Mouse (Mus musculus): ENCODE measurements around the gene Rph3al. TPM values are rescaled to one million over a fixed set of nuclear protein-coding genes. Genes with fewer than 3 reads are reported as not detected.

Rph3al gene
- polyA plus RNA-seq, 1 experiment from 2014 or later = 14.4 TPM

DNA sequence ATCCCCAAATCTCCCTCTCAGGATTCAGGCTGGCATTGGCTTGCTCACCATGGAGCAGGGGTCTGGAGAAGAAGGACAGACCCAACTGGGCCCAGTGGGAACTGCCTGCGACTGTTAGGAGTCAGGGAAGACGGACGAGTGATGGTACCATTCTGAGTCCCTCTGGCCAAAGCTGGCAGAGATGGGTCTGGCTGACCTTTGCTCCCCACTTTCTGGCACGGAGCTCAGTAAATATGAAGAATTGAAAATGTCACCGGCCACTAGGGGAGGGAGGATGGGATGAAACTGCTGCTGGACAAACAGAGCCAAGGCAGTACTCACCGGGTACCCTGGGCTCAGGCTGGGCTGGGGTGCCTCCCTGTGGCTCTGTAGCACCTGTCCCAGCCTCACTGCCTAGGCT is 105.1 kb downstream of the Rph3al start:
- ChIA-PET POLR2A (no interaction called here), CTCF (no interaction called here)
- in situ Hi-C loops (cut with MboI; ENCODE audit: low pct_unique_long_range_greater_than_20kb) = no loop called here
- no peak for DNase-seq (ENCODE audit: low read depth, low spot score)
- no peaks in the 10 kb centered on the region for H3K27me3 ChIP-seq
- ATAC-seq = no peak
- TF ChIP-seq CTCF (IDR thresholded peaks at IDR 0.05) = no peak

DNA sequence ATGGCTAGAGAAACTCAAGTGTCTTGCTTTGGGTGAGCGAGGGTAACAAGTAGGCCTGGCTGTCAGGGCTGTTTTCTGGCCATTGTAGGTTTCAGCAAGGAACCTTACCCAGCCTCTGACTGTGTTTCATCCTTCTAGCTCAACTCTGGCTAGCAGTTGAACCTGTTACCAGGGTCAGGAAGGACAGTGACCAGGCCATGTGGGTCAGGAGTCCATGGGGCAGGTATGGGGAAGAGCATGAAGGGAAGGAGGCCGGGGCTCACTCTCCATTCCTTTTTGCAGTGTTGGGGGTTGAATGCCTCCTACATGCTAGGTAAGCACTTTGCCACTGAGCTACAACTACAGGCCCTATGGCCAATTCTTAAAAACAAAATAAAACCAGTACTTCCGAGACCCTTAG is 107.8 kb downstream of the Rph3al start:
- no peak for TF ChIP-seq CTCF (IDR thresholded peaks at IDR 0.05)
- POLR2A ChIA-PET = interaction anchor here (0.6 kb wide), 1 partner anchor 90 kb away, joined by 3 read pairs; no protein-coding TSS in a partner anchor
- no peak for DNase-seq (ENCODE audit: low read depth, low spot score)
- in situ Hi-C loops (cut with MboI; ENCODE audit: low pct_unique_long_range_greater_than_20kb) = no loop called here
- CTCF ChIA-PET = no interaction called here
- no peak for ATAC-seq
- no peaks in the 10 kb centered on the region for H3K27me3 ChIP-seq

DNA sequence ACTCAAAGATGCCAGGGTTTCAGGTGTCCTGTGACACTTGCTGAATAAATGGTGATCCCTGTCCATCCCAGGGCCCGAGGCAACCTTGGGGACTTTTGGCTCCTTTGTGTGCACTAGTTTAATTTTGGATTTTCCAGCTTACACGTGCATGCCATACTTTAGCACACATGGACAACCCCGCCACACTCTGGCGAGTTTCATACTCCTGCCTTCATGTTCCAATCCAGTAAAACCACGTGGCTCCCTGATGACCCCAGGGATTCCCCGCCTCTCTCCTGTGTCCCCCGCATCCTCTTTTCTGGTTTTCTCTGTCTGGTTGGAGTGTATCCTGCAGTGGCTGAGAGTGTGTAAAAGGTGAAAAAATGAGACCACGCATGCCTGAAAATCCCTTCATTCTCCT is 110.8 kb downstream of the Rph3al start:
- in situ Hi-C loops (cut with MboI; ENCODE audit: low pct_unique_long_range_greater_than_20kb) = no loop called here
- CTCF ChIA-PET = no interaction called here
- TF ChIP-seq CTCF (IDR thresholded peaks at IDR 0.05) = no peak
- ATAC-seq (no peak), DNase-seq (ENCODE audit: low read depth, low spot score) (no peak)
- POLR2A ChIA-PET = no interaction called here
- peaks cover 11% of the 10 kb centered on the region for H3K27me3 ChIP-seq

DNA sequence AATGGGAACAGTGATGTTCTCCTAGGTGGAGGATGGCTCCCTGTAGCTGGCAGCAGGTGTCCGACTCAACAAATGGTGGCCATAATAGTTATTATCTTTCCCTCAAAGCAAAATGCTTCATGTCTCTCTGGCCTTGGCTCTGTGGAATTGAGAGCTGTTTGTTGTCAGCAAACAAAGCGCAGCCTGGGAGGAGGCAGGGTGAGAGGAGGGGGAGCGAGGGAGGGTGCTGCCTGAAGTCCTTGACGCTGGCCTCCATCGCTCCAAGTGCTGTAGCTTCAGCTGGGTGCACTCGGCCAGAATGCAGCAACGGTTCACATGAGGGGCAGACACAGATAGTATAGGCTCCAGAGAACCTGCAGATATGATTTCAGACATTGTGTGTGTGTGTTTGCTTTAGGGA is 114.7 kb downstream of the Rph3al start:
- DNase-seq (ENCODE audit: low read depth, low spot score) = no peak
- POLR2A ChIA-PET = no interaction called here

DNA sequence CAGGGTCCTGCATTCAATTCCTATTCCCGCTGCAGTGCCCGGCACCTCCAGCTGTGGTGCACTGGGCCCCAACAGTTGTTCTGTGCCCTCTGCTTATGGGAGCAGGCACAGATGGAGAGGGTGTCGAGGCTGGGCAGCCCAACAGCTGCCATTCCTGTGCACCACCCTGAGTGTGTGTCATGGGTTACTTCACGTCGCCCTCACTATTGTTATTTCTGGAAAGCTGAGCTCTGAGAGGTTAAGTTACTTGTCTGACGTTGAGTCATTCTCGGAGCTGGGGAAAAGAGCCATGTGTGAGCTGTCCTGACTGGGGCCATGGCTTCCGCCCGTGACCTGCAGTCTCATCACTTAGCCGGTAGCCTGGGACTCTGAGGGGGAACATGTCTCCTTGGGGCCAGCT is 125.1 kb downstream of the Rph3al start:
- H3K27me3 ChIP-seq = no peaks in the 10 kb centered on the region
- DNase-seq (ENCODE audit: low read depth, low spot score) = no peak
- in situ Hi-C loops (cut with MboI; ENCODE audit: low pct_unique_long_range_greater_than_20kb) = no loop called here
- CTCF ChIA-PET = interaction anchor here (1.3 kb wide), 1 partner anchor 9 kb away, joined by 5 read pairs; no protein-coding TSS in a partner anchor
- POLR2A ChIA-PET = no interaction called here
- no peak for TF ChIP-seq CTCF (IDR thresholded peaks at IDR 0.05)
- ATAC-seq = peak; percentile 11

More for the DNA sequence above, 114.7 kb downstream of the Rph3al start:
- no peak for TF ChIP-seq CTCF (IDR thresholded peaks at IDR 0.05)
- peaks cover 11% of the 10 kb centered on the region for H3K27me3 ChIP-seq
- in situ Hi-C loops (cut with MboI; ENCODE audit: low pct_unique_long_range_greater_than_20kb) = no loop called here
- CTCF ChIA-PET = interaction anchor here (0.6 kb wide), 1 partner anchor 620 kb away, joined by 3 read pairs; no protein-coding TSS in a partner anchor
- ATAC-seq = no peak

DNA sequence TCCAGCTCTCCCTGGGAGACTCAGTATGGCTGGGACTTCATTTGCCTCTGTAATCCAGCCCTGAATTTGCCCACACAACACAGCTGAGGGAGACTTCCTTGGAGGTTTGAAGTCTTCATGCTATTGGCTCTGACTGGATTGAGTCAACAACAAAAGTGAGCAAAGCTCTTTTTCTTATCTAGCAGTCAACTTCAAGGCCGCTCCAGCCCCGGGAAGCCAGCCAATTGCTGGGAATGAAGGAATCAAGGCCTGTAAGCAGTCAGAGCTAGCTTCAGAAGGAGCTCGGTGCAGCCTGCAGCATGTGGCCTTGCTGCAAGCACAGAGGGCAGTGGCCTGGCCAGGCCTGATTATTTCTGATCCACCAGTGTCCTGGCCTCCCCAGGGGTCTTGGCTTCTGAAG is 126.3 kb downstream of the Rph3al start:
- in situ Hi-C loops (cut with MboI; ENCODE audit: low pct_unique_long_range_greater_than_20kb) = no loop called here
- ChIA-PET CTCF (interaction anchor here (1.1 to 1.8 kb wide), 4 partner anchors 9 to 40 kb away, joined by 3 to 6 read pairs (median 4); no protein-coding TSS in a partner anchor), POLR2A (interaction anchor here (0.6 kb wide), 1 partner anchor 25 kb away, joined by 3 read pairs; no protein-coding TSS in a partner anchor)
- H3K27me3 ChIP-seq = no peaks in the 10 kb centered on the region
- ATAC-seq (no peak), DNase-seq (ENCODE audit: low read depth, low spot score) (no peak)
- TF ChIP-seq CTCF (IDR thresholded peaks at IDR 0.05) = no peak

DNA sequence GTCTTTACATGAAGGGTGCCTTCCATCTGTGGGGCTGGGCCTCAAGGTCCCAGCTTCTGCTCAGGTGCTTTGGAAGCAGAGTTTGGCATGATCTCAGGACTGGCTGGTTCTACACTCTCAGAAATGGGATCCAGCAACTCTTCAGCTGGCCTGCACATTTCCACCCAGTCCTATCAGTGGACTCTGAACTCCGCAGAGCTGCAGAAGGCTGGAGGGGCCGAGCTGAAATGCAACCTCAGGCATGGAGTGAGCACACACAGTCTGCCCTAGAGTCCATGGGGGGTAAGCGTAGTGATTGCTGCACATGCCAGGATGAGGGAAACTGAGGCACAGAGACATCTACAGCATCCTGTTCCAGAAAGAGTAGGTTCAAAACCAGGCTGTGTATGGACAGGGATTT is 127.7 kb downstream of the Rph3al start:
- ChIA-PET POLR2A (interaction anchor here (0.6 kb wide), 1 partner anchor 101 kb away, joined by 4 read pairs; no protein-coding TSS in a partner anchor), CTCF (interaction anchor here (1.5 kb wide), 1 partner anchor 102 kb away, joined by 3 read pairs; no protein-coding TSS in a partner anchor)
- in situ Hi-C loops (cut with MboI; ENCODE audit: low pct_unique_long_range_greater_than_20kb) = no loop called here
- ATAC-seq = no peak
- H3K27me3 ChIP-seq = no peaks in the 10 kb centered on the region
- DNase-seq (ENCODE audit: low read depth, low spot score) = no peak
- no peak for TF ChIP-seq CTCF (IDR thresholded peaks at IDR 0.05)

DNA sequence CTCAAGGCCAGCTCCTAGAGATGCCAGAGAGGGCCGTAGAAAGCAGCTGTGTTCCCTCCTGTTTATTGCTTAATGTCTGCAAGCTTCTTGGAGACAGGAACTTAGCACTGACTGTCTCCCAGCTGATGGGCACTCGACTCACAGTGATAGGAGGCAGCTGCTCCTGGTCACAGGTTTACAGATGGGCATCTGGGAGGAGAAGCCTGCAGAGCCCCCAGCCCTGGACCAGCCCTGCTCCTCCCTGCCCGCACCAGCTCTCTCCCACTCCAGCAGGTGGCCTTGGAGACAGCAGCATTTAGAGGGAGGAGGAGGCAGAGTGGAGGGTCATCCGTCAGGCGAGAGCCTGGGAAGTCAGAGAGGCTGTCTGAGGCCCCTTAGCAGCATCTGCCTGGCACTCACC is 130.7 kb downstream of the Rph3al start:
- ChIA-PET POLR2A (no interaction called here), CTCF (interaction anchor here (1.2 kb wide), 1 partner anchor 12 kb away, joined by 3 read pairs; no protein-coding TSS in a partner anchor)
- H3K27me3 ChIP-seq = peaks cover 6% of the 10 kb centered on the region
- TF ChIP-seq CTCF (IDR thresholded peaks at IDR 0.05) = no peak
- no peak for DNase-seq (ENCODE audit: low read depth, low spot score)
- in situ Hi-C loops (cut with MboI; ENCODE audit: low pct_unique_long_range_greater_than_20kb) = no loop called here
- no peak for ATAC-seq

DNA sequence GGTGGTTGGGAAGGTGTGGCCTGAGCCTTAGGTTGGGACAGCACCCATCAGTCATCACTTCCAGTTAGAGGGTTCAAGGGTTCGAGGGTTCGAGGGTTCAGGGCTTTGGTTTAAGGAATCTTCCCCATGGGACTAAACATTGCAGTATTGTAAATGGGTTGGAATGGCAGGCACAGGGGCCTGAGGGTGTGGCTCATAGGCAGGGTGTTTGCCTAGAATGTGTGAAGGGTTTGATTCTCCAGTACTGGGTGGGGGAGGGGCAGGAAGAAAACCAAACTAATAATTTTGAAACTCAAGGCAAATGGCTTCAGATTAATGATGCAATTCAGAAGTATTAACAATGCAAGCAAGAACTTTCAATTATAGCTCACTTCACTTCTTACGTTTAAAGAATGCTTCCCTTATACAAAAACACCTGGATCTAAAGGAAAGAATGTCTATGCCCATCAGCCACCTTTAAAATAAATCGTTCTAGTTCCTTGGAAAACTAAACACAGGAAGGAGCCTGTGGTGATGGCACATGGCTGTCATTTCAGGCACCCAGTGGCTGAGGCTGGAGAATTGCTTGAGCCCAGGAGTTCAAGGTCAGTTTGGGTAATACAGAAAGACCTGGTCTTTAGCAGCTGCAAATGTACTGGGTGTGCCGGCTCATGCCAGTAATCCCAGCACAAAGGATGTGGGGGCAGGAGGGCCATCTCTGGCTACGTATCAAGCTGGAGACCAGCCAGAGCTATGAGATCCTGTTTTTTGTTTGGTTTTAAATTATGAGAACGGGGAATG is 136.3 kb downstream of the Rph3al start:
- peaks cover 6% of the 10 kb centered on the region for H3K27me3 ChIP-seq
- in situ Hi-C loops (cut with MboI; ENCODE audit: low pct_unique_long_range_greater_than_20kb) = no loop called here
- no peak for DNase-seq (ENCODE audit: low read depth, low spot score)
- CTCF ChIA-PET = interaction anchor here (1.4 to 1.8 kb wide), 2 partner anchors 10 to 15 kb away, joined by 4 to 6 read pairs; no protein-coding TSS in a partner anchor
- peak; percentile 36 for ATAC-seq
- POLR2A ChIA-PET = no interaction called here
- TF ChIP-seq CTCF (IDR thresholded peaks at IDR 0.05) = no peak

DNA sequence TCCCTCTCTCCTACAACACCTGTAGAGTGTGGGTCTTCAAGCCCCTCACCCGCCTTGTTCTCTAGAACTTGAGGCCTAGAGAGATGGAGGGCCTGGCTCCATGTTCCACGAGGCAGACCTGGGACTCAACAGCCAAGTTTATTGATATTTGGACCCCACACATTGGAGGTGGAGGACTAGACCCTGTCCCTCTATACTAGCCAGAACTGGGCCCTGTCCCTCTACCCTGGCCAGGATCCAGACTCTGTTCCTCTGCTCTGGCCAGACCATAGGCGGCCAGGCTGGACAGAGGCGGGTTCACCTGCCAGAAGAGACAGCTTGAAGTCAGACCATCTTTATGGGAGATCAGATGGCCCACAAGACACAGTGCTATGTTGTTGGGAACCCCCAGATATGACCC is 136.9 kb downstream of the Rph3al start:
- TF ChIP-seq CTCF (IDR thresholded peaks at IDR 0.05) = no peak
- ChIA-PET POLR2A (no interaction called here), CTCF (no interaction called here)
- peaks cover 6% of the 10 kb centered on the region for H3K27me3 ChIP-seq
- in situ Hi-C loops (cut with MboI; ENCODE audit: low pct_unique_long_range_greater_than_20kb) = no loop called here
- DNase-seq (ENCODE audit: low read depth, low spot score) (no peak), ATAC-seq (no peak)

DNA sequence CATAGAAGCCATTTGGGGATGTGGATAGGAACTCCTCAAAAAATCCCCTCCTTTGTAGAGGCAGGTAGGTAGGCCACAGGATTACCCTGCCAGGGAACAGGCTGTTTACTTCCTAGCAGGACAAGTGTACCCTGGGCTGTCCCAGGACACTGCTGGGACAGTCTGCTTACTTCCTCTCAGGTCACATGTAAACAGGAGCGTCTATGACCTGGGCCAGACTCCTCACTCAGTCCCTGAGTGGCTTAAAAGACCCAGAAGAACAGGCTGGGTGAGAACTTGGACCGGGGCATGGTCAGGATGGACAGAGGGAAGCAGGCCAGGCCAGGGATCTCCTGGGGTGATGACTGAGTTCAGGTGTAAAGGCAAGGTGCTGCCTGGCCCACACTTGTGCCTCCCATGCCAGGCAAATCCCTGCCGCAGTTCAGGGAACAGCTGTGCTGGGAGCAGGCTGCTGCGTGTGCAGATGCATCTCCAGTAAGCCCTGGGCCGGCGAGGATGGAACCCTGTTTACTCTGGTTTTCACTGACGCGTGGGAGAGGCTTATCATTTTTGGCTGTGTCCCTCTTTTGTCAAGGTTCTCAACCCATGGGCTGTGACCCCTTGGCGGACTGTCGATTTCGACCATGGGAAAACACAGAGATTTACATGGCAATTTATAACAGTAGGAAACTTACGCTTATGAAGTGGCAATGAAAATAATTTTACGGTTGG is 141.5 kb downstream of the Rph3al start:
- in situ Hi-C loops (cut with MboI; ENCODE audit: low pct_unique_long_range_greater_than_20kb) = no loop called here
- DNase-seq (ENCODE audit: low read depth, low spot score) (no peak), ATAC-seq (no peak)
- POLR2A ChIA-PET = no interaction called here
- CTCF ChIA-PET = no interaction called here
- no peaks in the 10 kb centered on the region for H3K27me3 ChIP-seq
- TF ChIP-seq CTCF (IDR thresholded peaks at IDR 0.05) = no peak
